ENCODE assay signal across 13 mouse cellular contexts in the genomic region with DNA sequence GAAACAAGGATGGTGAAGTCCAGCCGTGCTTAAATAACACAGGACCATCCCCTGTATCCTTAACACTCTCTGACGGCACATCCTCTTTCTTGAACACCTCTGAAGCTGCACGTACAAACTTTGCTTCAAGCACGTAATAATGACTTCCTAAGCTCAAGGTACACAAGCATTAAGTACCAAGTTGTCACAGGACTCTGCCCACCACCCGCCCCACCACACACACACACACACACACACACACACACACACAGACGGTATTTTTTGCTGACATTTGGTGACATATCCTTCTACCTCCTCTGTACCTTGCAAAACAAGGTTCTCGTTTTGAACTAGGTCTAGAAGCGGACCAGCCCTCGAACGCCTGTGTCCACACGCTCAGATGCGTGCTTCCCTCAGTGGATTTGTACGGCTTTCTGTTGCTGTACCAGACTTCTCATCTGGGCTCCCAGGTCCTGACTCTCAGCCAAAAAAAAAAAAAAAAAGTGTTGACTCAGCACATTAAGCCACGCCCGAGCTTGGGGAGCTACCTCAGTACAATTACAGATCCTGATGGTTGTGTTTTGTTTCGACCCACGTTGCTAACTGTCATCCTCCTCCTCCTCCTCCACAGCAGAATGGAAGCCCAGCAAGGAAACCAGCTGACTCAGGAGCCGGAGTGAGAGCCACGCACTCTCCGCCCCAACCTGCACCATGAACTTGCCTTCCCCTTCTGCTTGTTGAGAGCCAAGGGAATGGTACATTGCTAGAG.
DNase-seq lines count a peak whose midpoint lies in the region; ATAC-seq lines count a peak whose summit lies in the region.
"Had no signal": no experiment of that assay in that cellular context is flagged by ENCODE, and none has a peak within 500 bp of the region (broad histone marks: within the 10 kb centered on the region; RNA-seq: fewer than 3 reads in every experiment).

No protein-coding gene starts in this region.

- DNase-seq in heart, adult 11 months = peak; percentile 82
- no peak for DNase-seq in heart, adult 18-20 months
- peak; percentile 31 for DNase-seq in thymus, postnatal 14 days
- no peak for DNase-seq in thymus, postnatal 4 days
- peak; percentile 69 for DNase-seq in induced T-regulatory cell, adult 2 months (ENCODE audit: low read depth)
- DNase-seq in frontal cortex, postnatal 10 days (ENCODE audit: low spot score in 2 of 2) = no peak
- DNase-seq in Muller cell, postnatal 12 days (ENCODE audit: inconsistent ontology term) = no peak
- DNase-seq: gastrocnemius, postnatal 25 days; kidney, adult 9 months; layer of hippocampus, postnatal 36 days; liver; lung, postnatal 14 days had no signal

- no peak for ATAC-seq in cerebellum, adult (ENCODE audit: insufficient number of reproducible peaks, low FRiP score, low TSS enrichment)

Comparison
In these comparisons a context has a peak if more than half of its experiments do, and no peak if none do; other contexts are left out.
1. DNase-seq: peak in heart, adult 11 months (single experiment), thymus, postnatal 14 days (single experiment) and induced T-regulatory cell, adult 2 months (single experiment); none in heart, adult 18-20 months (0 of 2), thymus, postnatal 4 days (single experiment), frontal cortex, postnatal 10 days (0 of 2) and Muller cell, postnatal 12 days (single experiment).